Mouse (Mus musculus): ENCODE results near the gene Ugt2b1.

- TF ChIP-seq POLR2A (IDR thresholded peaks at IDR 0.05; ENCODE audit: control insufficient read depth in 1 of 2, insufficient read depth in 1 of 2, low read depth in 1 of 2, low read length in 2 of 2, poor library complexity in 1 of 2): no peak
- TF ChIP-seq HCFC1 (IDR thresholded peaks at IDR 0.05; ENCODE audit: low read depth, low read length): no peak
- TF ChIP-seq CTCF (IDR thresholded peaks at IDR 0.05 in 2 of 3, conservative IDR thresholded peaks at IDR 0.05 in 1 of 3; ENCODE audit: control insufficient read depth in 1 of 3, insufficient read depth in 1 of 3, low read depth in 2 of 3, low read length in 3 of 3, poor library complexity in 1 of 3, severe bottlenecking in 1 of 3): no peak
- TF ChIP-seq TAL1 (IDR thresholded peaks at IDR 0.05; ENCODE audit: low read length): no peak
- no peak for TF ChIP-seq JUND (IDR thresholded peaks at IDR 0.05; ENCODE audit: low read depth, low read length)
- no peak for TF ChIP-seq USF1 (IDR thresholded peaks at IDR 0.05; ENCODE audit: low read depth, low read length)
- no peak for TF ChIP-seq BHLHE40 (IDR thresholded peaks at IDR 0.05; ENCODE audit: borderline replicate concordance, low read depth, low read length)
- no peak for TF ChIP-seq MAX (IDR thresholded peaks at IDR 0.05; ENCODE audit: low read length)
- TF ChIP-seq E2F4 (IDR thresholded peaks at IDR 0.05; ENCODE audit: borderline replicate concordance, low read depth, low read length): no peak
- no peak for TF ChIP-seq MYB (IDR thresholded peaks at IDR 0.05; ENCODE audit: low read depth, low read length)
- TF ChIP-seq EP300 (IDR thresholded peaks at IDR 0.05; ENCODE audit: low read depth in 1 of 2, low read length in 2 of 2): no peak
- no peak for TF ChIP-seq ZMIZ1 (IDR thresholded peaks at IDR 0.05; ENCODE audit: low read depth, low read length)
- TF ChIP-seq CHD1 (IDR thresholded peaks at IDR 0.05; ENCODE audit: low read depth, low read length): no peak
These were observed 19.6 kb downstream of the Ugt2b1 start, which contains the start of gene Ugt2b34 for GRCm38 (mm10) chr5:86906758-86907157.
